Mouse (Mus musculus): ENCODE measurements at regions not wholly inside any gene's neighbourhood (a gene's known extent, or its start where the extent isn't known, plus 50 kb on each side); places are given as distances from the start of the nearest gene placed in this dataset.

DNA sequence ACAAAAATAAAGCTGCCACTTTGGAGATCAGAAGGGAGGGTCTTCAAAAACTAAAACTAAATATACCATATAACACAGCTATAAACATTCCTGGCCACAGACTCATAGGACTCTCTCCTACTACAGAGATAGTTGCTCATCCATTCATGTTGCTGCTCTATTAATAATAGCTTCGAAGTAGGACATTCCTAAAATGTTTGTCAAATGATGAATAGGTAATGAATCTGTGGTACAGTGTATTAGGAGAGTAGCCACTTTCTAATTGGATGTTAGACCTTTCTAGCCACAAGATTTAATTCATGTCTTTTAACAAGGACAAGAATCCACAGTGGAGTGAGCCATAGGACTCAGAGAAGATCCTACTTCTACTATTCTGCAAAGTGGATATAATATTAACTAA is 367.8 kb upstream of the Impad1 start:
- TF ChIP-seq POLR2A (IDR thresholded peaks at IDR 0.05; ENCODE audit: low read depth, low read length) (no peak), CTCF (IDR thresholded peaks at IDR 0.05; ENCODE audit: borderline replicate concordance, insufficient read depth, low read length) (no peak)

Measured in embryonic fibroblast, embryonic 13.5 days (primary cell).